Mouse (Mus musculus): ENCODE measurements around the gene Gtf2i. TPM values are rescaled to one million over a fixed set of nuclear protein-coding genes. Genes with fewer than 3 reads are reported as not detected.
A peak's percentile ranks its signal among the peaks of the same experiment; 100 is the strongest.

Gtf2i gene
- polyA plus RNA-seq, 1 experiment from 2014 or later = 211 TPM

DNA sequence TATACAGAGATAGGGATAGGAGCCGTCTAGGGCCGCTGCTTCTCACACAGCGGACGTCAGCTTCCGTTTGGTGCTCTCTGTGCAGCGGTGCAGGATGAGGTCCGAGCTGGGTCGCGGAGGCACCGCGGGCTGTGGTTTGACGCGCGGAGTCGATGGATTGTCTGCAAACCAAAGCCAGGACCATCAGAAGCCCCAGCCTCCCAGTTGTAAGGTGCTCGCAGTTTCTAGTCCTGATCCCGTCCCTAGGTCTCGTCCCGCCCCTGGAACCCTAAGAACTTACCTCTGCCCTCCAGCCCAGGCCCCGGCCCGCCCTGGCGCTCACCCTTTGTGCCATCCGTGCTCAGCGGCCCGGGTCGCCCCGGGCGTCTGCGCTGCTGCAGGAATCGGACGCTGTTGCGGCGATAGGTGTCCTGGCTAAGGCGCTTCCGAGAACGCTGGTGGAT, 92.8 kb downstream of the Gtf2i start:
- Histone ChIP-seq H3K4me1 (ENCODE audit: control insufficient read depth, insufficient read depth, low read length) (peaks cover 10% of the 10 kb centered on the region), H3K4me2 (ENCODE audit: low read depth, severe bottlenecking) (peak overlapping the region; percentile 62), H3K9me3 (ENCODE audit: control insufficient read depth, low read length) (no peaks in the 10 kb centered on the region), H3K27me3 (ENCODE audit: control insufficient read depth, insufficient read depth, low read length) (peaks cover 7% of the 10 kb centered on the region; the same call in 1 of the 2 replicates), H3K36me3 (ENCODE audit: control insufficient read depth, insufficient read depth, low read length) (no peaks in the 10 kb centered on the region), H3K4me3 (ENCODE audit: low read depth, low read length) (peak overlapping the region; percentile 29), H3K9ac (ENCODE audit: low read length) (peak overlapping the region; percentile 68), H3K27ac (replicated peaks; ENCODE audit: low read depth, low read length) (no peak overlapping the region)
- DNase-seq (ENCODE audit: low spot score) (peak; percentile 56), ATAC-seq (ENCODE audit: insufficient number of reproducible peaks, low FRiP score, low TSS enrichment, low read depth) (no peak)
- 3% methylated on average over 36 of the region's 36 CpGs for WGBS

DNA sequence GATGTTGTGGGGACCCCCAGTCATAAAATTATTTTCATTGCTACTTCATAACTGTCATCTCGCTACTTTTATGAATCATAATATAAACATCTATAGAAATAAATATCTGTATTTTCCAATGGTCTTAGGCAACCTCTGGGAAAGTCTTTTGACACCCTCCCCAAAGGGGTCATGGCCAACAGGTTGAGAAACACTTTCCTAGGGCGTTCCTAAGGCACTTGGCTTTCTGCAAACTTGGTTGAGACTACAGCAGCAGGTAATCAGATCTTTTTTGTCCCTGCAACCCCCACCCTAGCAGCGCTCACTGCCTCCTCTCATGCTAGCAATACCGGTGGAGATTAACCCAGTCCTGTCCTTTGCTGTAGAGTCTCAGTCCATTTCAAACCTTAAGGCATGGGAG, 93.3 kb downstream of the Gtf2i start:
- Histone ChIP-seq H3K4me1 (ENCODE audit: control insufficient read depth, insufficient read depth, low read length) (peaks cover 8% of the 10 kb centered on the region), H3K27ac (replicated peaks; ENCODE audit: low read depth, low read length) (no peak overlapping the region), H3K27me3 (ENCODE audit: control insufficient read depth, insufficient read depth, low read length) (peaks cover 7% of the 10 kb centered on the region; the same call in 1 of the 2 replicates), H3K4me3 (ENCODE audit: low read depth, low read length) (no peak overlapping the region), H3K9ac (ENCODE audit: low read length) (peak overlapping the region; percentile 68; the same call in 1 of the 2 replicates), H3K9me3 (ENCODE audit: control insufficient read depth, low read length) (no peaks in the 10 kb centered on the region), H3K36me3 (ENCODE audit: control insufficient read depth, insufficient read depth, low read length) (no peaks in the 10 kb centered on the region), H3K4me2 (ENCODE audit: low read depth, severe bottlenecking) (peak overlapping the region; percentile 62)
- WGBS = 54% methylated on average over 4 of the region's 4 CpGs
- DNase-seq (ENCODE audit: low spot score) (no peak), ATAC-seq (ENCODE audit: insufficient number of reproducible peaks, low FRiP score, low TSS enrichment, low read depth) (no peak)

DNA sequence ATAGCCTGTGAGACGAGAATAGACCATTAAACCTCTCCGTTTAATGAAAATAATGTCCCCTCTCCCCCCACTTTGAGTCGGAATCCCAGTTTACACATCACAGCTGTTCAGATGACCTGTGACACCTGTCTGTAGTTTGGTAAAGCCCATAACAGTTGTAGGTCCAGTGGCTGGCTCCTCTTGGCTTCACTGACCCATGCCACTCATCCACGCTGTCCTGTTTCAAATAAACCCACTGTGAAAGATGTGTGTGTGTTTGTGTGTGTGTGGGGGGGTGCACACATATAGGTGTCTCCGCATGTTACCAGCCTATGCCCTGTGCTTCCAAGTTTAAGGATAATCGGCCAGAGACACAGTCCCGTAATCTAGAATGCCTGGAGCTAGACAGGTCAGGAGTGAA, 96.7 kb downstream of the Gtf2i start:
- WGBS = 91% methylated on average over 7 of the region's 7 CpGs
- H3K9me3 ChIP-seq (ENCODE audit: control insufficient read depth, low read length) = no peaks in the 10 kb centered on the region
- ATAC-seq (ENCODE audit: insufficient number of reproducible peaks, low FRiP score, low TSS enrichment, low read depth) = no peak
- no peak overlapping the region for H3K4me3 ChIP-seq (ENCODE audit: low read depth, low read length)
- no peak overlapping the region for H3K9ac ChIP-seq (ENCODE audit: low read length)
- H3K4me2 ChIP-seq (ENCODE audit: low read depth, severe bottlenecking) = no peak overlapping the region
- peaks cover 7% of the 10 kb centered on the region; the same call in 1 of the 2 replicates for H3K27me3 ChIP-seq (ENCODE audit: control insufficient read depth, insufficient read depth, low read length)
- no peaks in the 10 kb centered on the region for H3K36me3 ChIP-seq (ENCODE audit: control insufficient read depth, insufficient read depth, low read length)
- H3K27ac ChIP-seq (replicated peaks; ENCODE audit: low read depth, low read length) = no peak overlapping the region
- H3K4me1 ChIP-seq (ENCODE audit: control insufficient read depth, insufficient read depth, low read length) = peaks cover 7% of the 10 kb centered on the region; the same call in 1 of the 2 replicates
- DNase-seq (ENCODE audit: low spot score) = no peak

DNA sequence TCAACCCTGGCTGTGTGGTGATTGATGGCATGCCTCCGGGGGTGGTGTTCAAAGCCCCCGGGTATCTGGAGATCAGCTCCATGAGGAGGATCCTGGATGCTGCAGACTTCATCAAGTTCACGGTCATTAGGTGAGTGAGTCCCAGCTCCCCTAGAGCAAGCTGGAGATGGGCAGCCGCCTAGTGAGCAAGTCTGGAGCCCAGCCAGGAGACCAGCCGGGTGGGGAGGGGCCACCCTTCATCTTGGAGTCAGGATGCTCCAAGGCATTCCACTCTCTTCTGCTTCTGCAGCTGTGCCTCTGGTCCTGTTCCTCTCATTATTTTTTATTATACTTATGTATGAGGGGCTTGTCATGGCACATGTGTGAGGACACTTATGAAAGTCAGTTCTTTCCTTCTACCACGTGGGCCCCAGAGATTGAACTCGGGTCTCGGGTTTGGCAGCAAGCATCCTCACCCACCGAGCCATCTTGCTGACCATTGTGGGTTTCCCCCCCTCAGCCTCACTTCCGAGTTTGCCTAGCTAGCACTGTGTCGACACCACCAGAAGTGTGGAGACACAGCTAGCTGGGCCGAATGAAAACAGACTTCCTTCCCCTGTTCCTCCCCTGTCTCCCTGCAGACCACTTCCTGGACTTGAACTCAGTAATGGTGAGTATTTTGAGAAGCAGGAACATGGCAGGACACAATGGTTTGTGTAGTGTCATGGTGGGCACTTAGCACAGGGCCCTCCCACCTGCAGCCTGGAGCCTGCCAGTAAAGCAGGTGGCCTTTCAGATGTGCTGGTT, 100.3 kb downstream of the Gtf2i start:
- H3K4me2 ChIP-seq (ENCODE audit: low read depth, severe bottlenecking) = no peak overlapping the region
- H3K27me3 ChIP-seq (ENCODE audit: control insufficient read depth, insufficient read depth, low read length) = no peaks in the 10 kb centered on the region
- H3K4me1 ChIP-seq (ENCODE audit: control insufficient read depth, insufficient read depth, low read length) = no peaks in the 10 kb centered on the region
- 81% methylated on average over 12 of the region's 12 CpGs for WGBS
- no peak overlapping the region for H3K9ac ChIP-seq (ENCODE audit: low read length)
- ATAC-seq (ENCODE audit: insufficient number of reproducible peaks, low FRiP score, low TSS enrichment, low read depth) (no peak), DNase-seq (ENCODE audit: low spot score) (no peak)
- H3K9me3 ChIP-seq (ENCODE audit: control insufficient read depth, low read length) = no peaks in the 10 kb centered on the region
- H3K27ac ChIP-seq (replicated peaks; ENCODE audit: low read depth, low read length) = no peak overlapping the region
- H3K36me3 ChIP-seq (ENCODE audit: control insufficient read depth, insufficient read depth, low read length) = no peaks in the 10 kb centered on the region
- no peak overlapping the region for H3K4me3 ChIP-seq (ENCODE audit: low read depth, low read length)

DNA sequence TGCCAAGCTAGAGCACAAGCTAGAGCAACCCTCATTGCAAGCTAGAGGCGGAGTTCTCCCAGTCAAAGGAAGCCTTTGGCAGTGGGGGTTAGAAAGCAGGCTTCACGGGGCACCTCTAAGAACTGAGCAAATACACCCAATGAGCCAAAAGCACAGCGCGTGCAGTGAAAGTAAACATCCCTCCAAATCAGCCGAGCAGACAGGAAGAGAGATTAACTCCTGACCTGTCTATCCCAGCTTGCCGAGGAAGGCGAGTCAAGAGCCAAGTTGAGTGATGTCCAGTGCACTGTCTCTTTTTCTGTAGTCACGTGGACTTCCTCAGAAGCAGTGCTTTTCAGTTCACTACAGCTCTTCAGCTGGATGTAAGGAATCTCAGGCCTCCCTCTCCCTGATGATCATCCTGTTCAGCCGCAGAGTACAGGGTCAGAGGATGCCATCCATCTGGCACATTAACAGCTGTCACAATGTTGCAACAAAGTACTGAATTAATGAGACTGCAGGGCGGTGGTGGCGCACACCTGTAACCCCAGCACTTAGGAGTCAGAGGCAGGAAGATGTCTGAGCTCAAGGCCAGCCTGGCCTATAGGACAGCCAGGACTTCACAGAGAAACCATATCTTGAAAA, 104.5 kb downstream of the Gtf2i start:
- H3K27ac ChIP-seq (replicated peaks; ENCODE audit: low read depth, low read length) = no peak overlapping the region
- WGBS = 54% methylated on average over 11 of the region's 11 CpGs
- H3K4me1 ChIP-seq (ENCODE audit: control insufficient read depth, insufficient read depth, low read length) = no peaks in the 10 kb centered on the region
- H3K9ac ChIP-seq (ENCODE audit: low read length) = no peak overlapping the region
- no peak for DNase-seq (ENCODE audit: low spot score)
- ATAC-seq (ENCODE audit: insufficient number of reproducible peaks, low FRiP score, low TSS enrichment, low read depth) = no peak
- H3K4me2 ChIP-seq (ENCODE audit: low read depth, severe bottlenecking) = no peak overlapping the region
- H3K36me3 ChIP-seq (ENCODE audit: control insufficient read depth, insufficient read depth, low read length) = no peaks in the 10 kb centered on the region
- H3K4me3 ChIP-seq (ENCODE audit: low read depth, low read length) = no peak overlapping the region
- no peaks in the 10 kb centered on the region for H3K27me3 ChIP-seq (ENCODE audit: control insufficient read depth, insufficient read depth, low read length)
- no peaks in the 10 kb centered on the region; the same call in 1 of the 2 replicates for H3K9me3 ChIP-seq (ENCODE audit: control insufficient read depth, low read length)

DNA sequence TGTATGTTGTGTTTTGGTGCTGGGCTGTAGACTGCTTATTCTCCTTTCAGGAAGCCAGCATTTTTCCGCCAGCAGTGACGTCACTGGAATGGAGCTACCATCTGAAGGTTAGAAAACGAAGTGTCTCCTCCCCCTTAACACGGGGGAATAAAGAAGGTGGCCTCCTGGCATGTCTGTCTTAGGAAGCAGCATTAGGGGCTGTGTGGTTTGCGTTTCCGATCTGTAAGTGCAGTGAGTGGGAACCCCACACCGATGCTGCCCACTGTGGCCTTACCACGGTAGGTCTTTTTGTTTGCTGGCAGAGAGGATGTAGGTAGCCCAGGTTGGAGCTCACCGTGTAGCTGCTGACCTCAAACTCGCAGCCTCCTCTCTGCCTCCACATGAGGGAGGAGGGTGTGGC, 107.8 kb downstream of the Gtf2i start:
- H3K4me1 ChIP-seq (ENCODE audit: control insufficient read depth, insufficient read depth, low read length) = no peaks in the 10 kb centered on the region
- 81% methylated on average over 10 of the region's 10 CpGs for WGBS

DNA sequence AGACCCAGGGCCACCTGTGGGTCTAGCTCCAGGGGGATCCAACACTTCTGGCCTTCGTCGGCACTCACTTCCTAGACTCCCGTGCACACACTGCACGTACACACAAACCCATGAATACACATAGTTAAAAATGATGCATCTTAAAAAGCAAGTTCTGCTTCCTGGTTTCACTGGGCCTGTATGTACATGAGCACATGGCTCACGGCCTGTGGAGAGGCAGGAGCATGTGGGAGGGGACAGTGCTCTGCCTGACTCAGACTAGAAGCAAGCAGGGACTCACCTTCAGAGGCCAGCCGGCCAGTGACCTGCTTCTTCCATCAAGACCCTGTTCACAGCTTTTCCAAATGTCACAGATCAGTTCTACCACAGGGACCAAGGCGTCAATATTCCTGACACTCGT, 120.9 kb downstream of the Gtf2i start:
- Histone ChIP-seq H3K9me3 (ENCODE audit: control insufficient read depth, low read length) (no peaks in the 10 kb centered on the region), H3K27ac (replicated peaks; ENCODE audit: low read depth, low read length) (no peak overlapping the region), H3K4me1 (ENCODE audit: control insufficient read depth, insufficient read depth, low read length) (no peaks in the 10 kb centered on the region), H3K27me3 (ENCODE audit: control insufficient read depth, insufficient read depth, low read length) (no peaks in the 10 kb centered on the region), H3K4me3 (ENCODE audit: low read depth, low read length) (no peak overlapping the region), H3K9ac (ENCODE audit: low read length) (no peak overlapping the region), H3K4me2 (ENCODE audit: low read depth, severe bottlenecking) (no peak overlapping the region), H3K36me3 (ENCODE audit: control insufficient read depth, insufficient read depth, low read length) (no peaks in the 10 kb centered on the region)
- no peak for ATAC-seq (ENCODE audit: insufficient number of reproducible peaks, low FRiP score, low TSS enrichment, low read depth)
- 89% methylated on average over 8 of the region's 8 CpGs for WGBS
- no peak for DNase-seq (ENCODE audit: low spot score)

More for the DNA sequence above, 107.8 kb downstream of the Gtf2i start:
- Histone ChIP-seq H3K27ac (replicated peaks; ENCODE audit: low read depth, low read length) (no peak overlapping the region), H3K4me3 (ENCODE audit: low read depth, low read length) (no peak overlapping the region), H3K27me3 (ENCODE audit: control insufficient read depth, insufficient read depth, low read length) (no peaks in the 10 kb centered on the region), H3K9me3 (ENCODE audit: control insufficient read depth, low read length) (no peaks in the 10 kb centered on the region; the same call in 1 of the 2 replicates), H3K9ac (ENCODE audit: low read length) (no peak overlapping the region), H3K36me3 (ENCODE audit: control insufficient read depth, insufficient read depth, low read length) (no peaks in the 10 kb centered on the region), H3K4me2 (ENCODE audit: low read depth, severe bottlenecking) (no peak overlapping the region)
- DNase-seq (ENCODE audit: low spot score) = no peak
- ATAC-seq (ENCODE audit: insufficient number of reproducible peaks, low FRiP score, low TSS enrichment, low read depth) = no peak

DNA sequence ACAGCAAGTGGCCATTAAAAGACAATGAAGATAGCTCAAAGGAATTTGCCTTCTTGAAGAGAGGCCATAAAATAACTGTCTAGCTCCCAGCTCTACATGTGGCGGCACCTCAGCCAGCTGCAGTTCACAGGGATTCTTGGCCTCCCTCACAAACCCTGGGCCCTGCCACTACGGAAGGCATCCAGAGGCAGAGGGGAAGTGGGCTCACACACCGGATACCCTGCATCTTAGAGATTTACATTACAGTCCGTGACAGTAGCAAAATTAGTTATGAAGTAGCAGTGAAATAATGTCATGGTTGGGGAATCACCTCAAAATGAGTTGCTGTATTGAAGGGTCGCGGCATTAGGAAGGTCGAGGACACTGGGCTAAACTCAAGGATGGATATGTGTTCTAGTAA, 126.0 kb downstream of the Gtf2i start:
- Histone ChIP-seq H3K9ac (ENCODE audit: low read length) (no peak overlapping the region), H3K27me3 (ENCODE audit: control insufficient read depth, insufficient read depth, low read length) (no peaks in the 10 kb centered on the region), H3K9me3 (ENCODE audit: control insufficient read depth, low read length) (no peaks in the 10 kb centered on the region), H3K4me2 (ENCODE audit: low read depth, severe bottlenecking) (no peak overlapping the region), H3K36me3 (ENCODE audit: control insufficient read depth, insufficient read depth, low read length) (no peaks in the 10 kb centered on the region), H3K27ac (replicated peaks; ENCODE audit: low read depth, low read length) (no peak overlapping the region), H3K4me1 (ENCODE audit: control insufficient read depth, insufficient read depth, low read length) (peaks cover under 1% of the 10 kb centered on the region; the same call in 1 of the 2 replicates), H3K4me3 (ENCODE audit: low read depth, low read length) (no peak overlapping the region)
- 67% methylated on average over 7 of the region's 7 CpGs for WGBS
- ATAC-seq (ENCODE audit: insufficient number of reproducible peaks, low FRiP score, low TSS enrichment, low read depth) = no peak
- no peak for DNase-seq (ENCODE audit: low spot score)

Data from limb, embryonic 11.5 days (tissue).